Mouse (Mus musculus) small intestine, adult 2 months (tissue): ENCODE results near the gene Ralgapa2. TPM values are rescaled to one million over a fixed set of nuclear protein-coding genes. Genes with fewer than 3 reads are reported as not detected.
"Not testable (repeated sequence)": the region's sequence is repeated elsewhere in the genome, so short reads cannot be mapped to it uniquely, and the experiment has no call there.

Experiments
- H3K27ac ChIP-seq: fragments of 200-500 bp; 2 replicates; pipeline ENCODE4 v1.5.1; 2012; ENCODE audit warnings: low read depth, low read length, control low read depth, inconsistent platforms; ENCODE audit not compliant: insufficient read depth
- H3K27me3 ChIP-seq: fragments of 200-500 bp; 2 replicates; pipeline ENCODE4 v1.6.1; 2012; ENCODE audit warnings: mild to moderate bottlenecking, moderate library complexity, low read length, inconsistent platforms; ENCODE audit not compliant: control insufficient read depth, insufficient read depth
- H3K36me3 ChIP-seq: fragments of 200-500 bp; 2 replicates; pipeline ENCODE4 v1.6.1; 2012; ENCODE audit warnings: mild to moderate bottlenecking, low read length, control low read depth, inconsistent platforms; ENCODE audit not compliant: control insufficient read depth, insufficient read depth
- H3K4me1 ChIP-seq: fragments of 200-500 bp; 2 replicates; pipeline ENCODE4 v1.6.1; 2012; ENCODE audit warnings: low read length, inconsistent platforms, mixed read lengths; ENCODE audit not compliant: control insufficient read depth, insufficient read depth, insufficient read length
- H3K4me3 ChIP-seq: fragments of 200-500 bp; 2 replicates; pipeline ENCODE4 v1.5.1; 2012; ENCODE audit warnings: low read depth, mild to moderate bottlenecking, control low read depth, inconsistent platforms, low read length, moderate library complexity
- CTCF ChIP-seq: fragments of 200-500 bp; IDR thresholded peaks from 2 replicates; pipeline ENCODE4 v1.5.1; 2012; ENCODE audit warnings: low read depth, mild to moderate bottlenecking, control low read depth, inconsistent platforms, low read length, moderate library complexity, mixed read lengths; ENCODE audit not compliant: insufficient replicate concordance, insufficient read length; ENCODE audit errors: extremely low read depth
- POLR2A ChIP-seq: fragments of 200-500 bp; IDR thresholded peaks from 2 replicates; pipeline ENCODE4 v1.6.1; 2012; ENCODE audit warnings: low read depth, mild to moderate bottlenecking, control low read depth, inconsistent platforms, low read length, moderate library complexity
- WGBS: fragments of 180-500 bp; shearing (Covaris S2); methylation state at CpG from one replicate; pipeline ENCODE4 v1.1.7; 2018; 5-methylcytosine and 5-hydroxymethylcytosine counted together
- polyA plus RNA-seq: library from polyadenylated mRNA; depleted of rRNA; stranded (reverse); fragments of >200 nt; gene quantifications from 2 replicates; pipeline ENCODE4 v1.2.3, GENCODE M21; 2012

Gene Ralgapa2
- polyA plus RNA-seq, 1 experiment = 14.8 TPM

DNA sequence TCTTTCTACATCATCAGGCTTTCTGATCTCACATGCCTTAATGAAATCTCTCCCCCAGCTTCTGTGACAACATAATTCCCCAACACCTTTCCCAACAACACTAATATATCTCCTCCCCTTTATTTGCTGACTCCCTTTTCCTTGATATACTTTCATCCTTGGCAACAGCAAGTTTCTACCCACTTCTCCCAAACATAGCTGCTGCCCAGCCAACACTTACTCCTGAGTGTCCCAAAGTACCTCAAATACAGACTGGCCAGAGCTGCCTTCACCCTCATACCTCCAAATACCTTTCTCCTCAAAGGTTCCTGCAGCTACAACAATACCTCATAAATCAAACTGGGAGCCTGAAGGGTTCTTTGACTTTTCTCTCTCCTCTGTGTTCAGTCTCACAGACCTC is 29.3 kb downstream of the Ralgapa2 start:
- Histone ChIP-seq H3K36me3 (peaks cover 24% of the 10 kb centered on the region), H3K27ac (no peak overlapping the region), H3K27me3 (no peaks in the 10 kb centered on the region), H3K4me3 (no peak overlapping the region), H3K4me1 (peaks cover 4% of the 10 kb centered on the region)
- TF ChIP-seq CTCF (no peak), POLR2A (no peak)

DNA sequence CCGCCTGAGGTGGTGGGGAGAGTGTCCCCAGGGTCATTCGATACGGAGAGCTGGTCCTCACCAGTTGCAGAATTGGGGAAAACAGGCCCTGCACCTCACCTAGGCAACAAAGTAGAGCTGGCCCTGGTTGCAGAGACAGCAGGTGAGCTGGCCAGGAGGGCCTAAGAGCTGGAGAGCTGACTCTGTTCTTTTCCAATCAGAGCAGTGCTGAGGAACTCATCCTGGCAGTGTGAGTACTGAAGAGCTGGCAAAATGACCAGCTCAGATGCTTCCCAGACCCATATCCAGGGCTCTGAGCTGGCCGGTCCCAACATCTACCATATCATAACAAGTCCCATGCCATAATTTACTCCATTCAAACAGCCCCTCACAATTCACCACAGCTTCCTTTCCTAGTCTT is 34.7 kb downstream of the Ralgapa2 start:
- TF ChIP-seq POLR2A (no peak), CTCF (no peak)
- WGBS = 97% methylated on average over 4 of the region's 4 CpGs
- no peak overlapping the region for H3K27ac ChIP-seq
- H3K4me1 ChIP-seq = peaks cover 3% of the 10 kb centered on the region; the same call in 1 of the 2 replicates
- H3K36me3 ChIP-seq = peaks cover 13% of the 10 kb centered on the region
- no peak overlapping the region for H3K4me3 ChIP-seq
- no peaks in the 10 kb centered on the region for H3K27me3 ChIP-seq

DNA sequence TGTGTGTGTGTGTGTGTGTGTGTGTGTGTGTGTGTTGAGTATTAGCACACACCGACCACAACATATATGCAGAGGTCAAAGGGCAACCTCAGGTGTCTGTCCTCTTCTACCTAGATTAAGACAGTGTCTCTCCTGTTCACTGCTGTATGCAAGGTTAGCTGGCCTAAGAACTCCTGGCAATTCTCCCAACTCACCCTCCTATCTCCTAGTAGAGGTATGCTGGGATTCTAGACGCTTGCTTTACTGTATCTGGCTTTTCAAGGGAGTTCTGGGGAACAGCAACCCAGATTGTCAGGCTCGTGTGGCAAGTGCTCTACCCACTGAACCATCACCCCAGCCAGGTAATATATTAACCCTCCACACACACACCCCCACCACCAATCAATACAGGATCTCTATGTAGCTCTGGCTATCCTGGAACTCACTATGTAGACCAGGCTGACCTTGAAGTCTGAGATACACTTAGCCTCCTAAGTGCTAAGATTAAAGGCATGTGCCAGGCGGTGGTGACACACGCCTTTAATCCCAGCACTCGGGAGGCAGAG is 35.6 kb downstream of the Ralgapa2 start:
- Histone ChIP-seq H3K4me3 (no peak overlapping the region), H3K4me1 (peaks cover 3% of the 10 kb centered on the region; the same call in 1 of the 2 replicates), H3K27ac (no peak overlapping the region), H3K27me3 (no peaks in the 10 kb centered on the region), H3K36me3 (peaks cover 13% of the 10 kb centered on the region)
- TF ChIP-seq CTCF (no peak), POLR2A (no peak)
- WGBS = 73% methylated on average over 6 of the region's 6 CpGs

DNA sequence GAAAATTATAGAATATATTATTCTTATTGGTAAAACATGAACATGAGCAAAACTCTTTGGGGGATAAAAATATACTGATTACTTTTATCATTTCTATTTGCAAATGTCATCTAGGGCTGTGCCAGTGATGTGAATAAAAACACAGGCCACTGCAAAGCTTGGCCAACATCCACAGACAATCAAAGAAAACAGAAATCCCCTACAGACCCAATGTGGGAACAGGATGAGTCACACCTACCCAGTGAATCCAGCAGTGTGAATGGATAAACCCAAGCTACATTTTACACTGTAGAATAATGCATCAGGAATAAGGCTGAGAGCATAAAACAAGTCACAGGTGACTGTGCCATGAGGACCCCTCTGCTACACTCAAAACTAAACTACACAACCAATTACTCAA is 36.1 kb downstream of the Ralgapa2 start:
- TF ChIP-seq CTCF = no peak
- TF ChIP-seq POLR2A = no peak
- H3K36me3 ChIP-seq = peaks cover 11% of the 10 kb centered on the region
- H3K4me1 ChIP-seq = peaks cover 5% of the 10 kb centered on the region
- H3K27me3 ChIP-seq = no peaks in the 10 kb centered on the region
- H3K27ac ChIP-seq = no peak overlapping the region
- H3K4me3 ChIP-seq = no peak overlapping the region

DNA sequence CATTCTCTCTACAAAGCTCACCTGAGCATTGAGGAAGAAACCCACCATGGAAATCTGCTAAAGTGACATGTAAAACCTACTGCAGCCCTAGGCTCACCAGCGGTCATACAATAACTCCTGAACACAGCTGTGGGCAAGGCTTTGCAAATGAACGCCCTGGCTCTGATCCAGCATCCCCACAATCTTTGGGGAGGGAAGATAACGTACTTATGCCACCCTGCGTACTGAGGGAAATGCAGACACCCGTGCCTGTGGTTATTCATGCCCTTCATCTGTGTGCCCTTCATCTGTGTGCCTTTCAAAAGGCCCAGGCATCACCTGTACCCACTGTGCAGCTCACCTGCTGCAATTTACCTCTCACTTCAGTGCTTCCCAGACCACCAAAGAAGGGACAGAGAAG is 41.2 kb downstream of the Ralgapa2 start:
- H3K27ac ChIP-seq = no peak overlapping the region
- peaks cover 6% of the 10 kb centered on the region; the same call in 1 of the 2 replicates for H3K4me1 ChIP-seq
- no peak for TF ChIP-seq CTCF
- TF ChIP-seq POLR2A = no peak
- no peak overlapping the region for H3K4me3 ChIP-seq
- WGBS = 33% methylated on average over 5 of the region's 5 CpGs
- no peaks in the 10 kb centered on the region for H3K36me3 ChIP-seq
- H3K27me3 ChIP-seq = no peaks in the 10 kb centered on the region

- TF ChIP-seq POLR2A = no peak
- no peak for TF ChIP-seq CTCF
- Histone ChIP-seq H3K36me3 (no peaks in the 10 kb centered on the region), H3K4me3 (no peak overlapping the region), H3K27me3 (no peaks in the 10 kb centered on the region), H3K27ac (no peak overlapping the region), H3K4me1 (peaks cover 6% of the 10 kb centered on the region; the same call in 1 of the 2 replicates)
- 18% methylated on average over 12 of the region's 12 CpGs for WGBS
Observed at GRCm38 (mm10) chr2:146469707-146470420, 42.3 kb downstream of the Ralgapa2 start.

DNA sequence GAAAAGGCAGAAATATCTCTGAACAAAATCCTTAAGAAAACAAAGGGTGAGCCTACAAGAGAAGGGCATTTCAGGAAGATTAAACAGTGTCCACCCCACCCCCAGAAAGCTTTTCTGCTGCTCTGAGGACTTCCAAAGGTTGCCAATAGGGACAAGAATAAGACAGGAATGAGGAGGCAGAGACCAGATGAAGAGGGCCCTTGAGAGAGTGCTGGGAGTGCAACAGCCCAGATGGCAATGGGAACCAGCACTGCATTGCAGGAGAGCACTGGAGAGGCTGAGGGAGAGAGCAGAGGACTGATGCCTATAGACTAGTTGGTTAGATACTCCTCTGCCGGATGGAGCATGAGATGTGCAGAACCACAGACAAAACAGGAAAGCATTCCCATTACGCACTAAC is 43.2 kb downstream of the Ralgapa2 start:
- TF ChIP-seq CTCF (no peak), POLR2A (no peak)
- WGBS = 86% methylated on average over 2 of the region's 2 CpGs
- H3K27ac ChIP-seq = no peak overlapping the region

DNA sequence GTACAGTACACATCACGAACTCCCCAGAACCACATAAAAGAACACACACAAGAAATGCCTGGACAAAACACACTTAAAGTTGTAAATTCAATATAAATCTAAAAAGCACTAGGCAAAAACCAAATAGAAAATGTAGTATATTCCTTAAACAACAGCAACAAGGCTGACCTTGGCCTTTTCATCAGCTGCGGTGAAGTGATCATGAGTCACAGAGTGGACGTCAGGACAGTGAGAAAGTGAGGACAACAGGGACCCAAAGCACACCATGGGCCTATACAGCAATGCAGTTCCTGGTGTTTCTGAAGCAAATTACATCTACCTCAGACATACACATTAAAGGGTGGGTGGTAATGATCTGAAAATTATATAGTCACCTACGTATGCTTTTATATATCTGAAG is 44.1 kb downstream of the Ralgapa2 start:
- Histone ChIP-seq H3K4me1 (peaks cover 6% of the 10 kb centered on the region; the same call in 1 of the 2 replicates), H3K27ac (no peak overlapping the region), H3K27me3 (no peaks in the 10 kb centered on the region), H3K36me3 (0 out of 2 replicates have a peak, but pooled peaks cover 2% of the 10 kb centered on the region), H3K4me3 (no peak overlapping the region)
- TF ChIP-seq CTCF = no peak
- TF ChIP-seq POLR2A = no peak
- WGBS = 92% methylated on average over 4 of the region's 4 CpGs

More for the DNA sequence above, 43.2 kb downstream of the Ralgapa2 start:
- Histone ChIP-seq H3K27me3 (no peaks in the 10 kb centered on the region), H3K4me1 (peaks cover 6% of the 10 kb centered on the region; the same call in 1 of the 2 replicates), H3K36me3 (0 out of 2 replicates have a peak, but pooled peaks cover under 1% of the 10 kb centered on the region), H3K4me3 (no peak overlapping the region)

- not testable (repeated sequence) for H3K27ac ChIP-seq, H3K27me3 ChIP-seq, H3K4me3 ChIP-seq, H3K36me3 ChIP-seq, H3K4me1 ChIP-seq
- WGBS = 88% methylated on average over 3 of the region's 3 CpGs
Observed at GRCm38 (mm10) chr2:146466811-146467210, 45.3 kb downstream of the Ralgapa2 start.
